Mouse (Mus musculus) ES-Bruce4 (cell line): Measurements from ENCODE around the gene Gtpbp1.

Source experiments
- CTCF ChIP-seq: IDR thresholded peaks from one replicate; pipeline ENCODE4 v1.8.1; 2011; ENCODE audit warnings: low read depth, low read length
- EP300 ChIP-seq: IDR thresholded peaks from 2 replicates; pipeline ENCODE4 v1.6.1; 2011; ENCODE audit warnings: low read depth, low read length; ENCODE audit not compliant: insufficient read depth
- POLR2A ChIP-seq: IDR thresholded peaks from one replicate; pipeline ENCODE4 v1.8.1; 2011; ENCODE audit warnings: low read length; ENCODE audit not compliant: insufficient read depth

DNA sequence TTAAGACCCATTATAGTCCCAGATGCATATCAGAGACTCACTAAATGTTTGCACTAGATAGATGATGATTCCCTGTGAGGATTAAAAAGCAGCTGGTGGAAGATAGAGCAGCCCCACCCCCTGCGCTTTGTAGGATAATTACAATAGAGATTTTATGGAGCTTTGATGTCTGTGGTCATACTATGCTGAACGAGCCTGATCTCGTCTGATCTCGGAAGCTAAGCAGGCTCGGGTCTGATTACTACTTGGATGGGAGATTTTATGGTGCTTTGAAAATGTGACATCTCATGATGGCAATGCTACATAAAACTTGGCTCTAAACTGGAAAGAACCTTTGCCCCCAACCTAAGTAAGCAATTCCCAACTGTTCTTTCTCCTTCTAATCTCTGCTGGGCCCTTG lies 1.7 kb downstream of the Gtpbp1 start:
- no peak for TF ChIP-seq CTCF
- TF ChIP-seq POLR2A = no peak
- TF ChIP-seq EP300 = no peak
